In the genomic region with DNA sequence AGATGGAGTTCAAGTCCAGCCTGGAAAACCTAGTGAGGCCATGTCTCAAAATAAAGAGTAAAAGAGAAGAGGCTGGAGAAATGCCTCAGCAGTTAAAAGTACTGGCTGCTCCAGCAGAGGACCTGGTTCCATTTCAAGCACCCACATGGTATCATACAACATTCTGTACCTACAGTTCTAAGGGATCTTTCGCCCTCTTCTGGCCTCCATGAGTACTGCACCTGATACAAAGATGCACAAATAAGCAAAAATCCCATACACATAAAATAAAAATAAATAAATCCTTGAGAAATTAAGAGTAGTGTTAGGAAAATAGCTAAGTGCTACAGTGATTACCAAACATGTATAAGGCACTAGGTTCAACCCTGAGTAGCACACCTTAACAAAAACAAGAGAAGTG, we compare ENCODE assay signal across 17 mouse cellular contexts. TPM values are rescaled to one million over a fixed set of nuclear protein-coding genes. Genes with fewer than 3 reads are reported as not detected.
DNase-seq lines count a peak whose midpoint lies in the region; ATAC-seq lines count a peak whose summit lies in the region.
"Had no signal": no experiment of that assay in that cellular context is flagged by ENCODE, and none has a peak within 500 bp of the region (broad histone marks: within the 10 kb centered on the region; RNA-seq: fewer than 3 reads in every experiment).

No protein-coding gene starts in this region.

- no peak overlapping the region for H3K4me2 ChIP-seq in liver, embryonic 11.5 days
- H3K4me2 ChIP-seq: kidney, embryonic 15.5 days; neural tube, embryonic 12.5 days had no signal

- ATAC-seq in CD4-positive, CD25-positive, alpha-beta regulatory T cell, adult 4 months, result no peak
- no peak for ATAC-seq in liver, embryonic 11.5 days (replicated peaks; ENCODE audit: low FRiP score)

- no peaks in the 10 kb centered on the region for H3K36me3 ChIP-seq in liver, embryonic 11.5 days (ENCODE audit: control insufficient read depth, insufficient read depth, low read length)
- H3K36me3 ChIP-seq: kidney, embryonic 15.5 days; limb, embryonic 10.5 days; neural tube, embryonic 12.5 days had no signal

- H3K4me3 ChIP-seq in liver, embryonic 11.5 days (ENCODE audit: low read depth, low read length), result no peak overlapping the region
- H3K4me3 ChIP-seq: erythroblast, embryonic 14.5 days; kidney, embryonic 15.5 days; limb, embryonic 10.5 days; megakaryocyte, embryonic 14.5 days; neural tube, embryonic 12.5 days had no signal

- H3K9ac ChIP-seq in liver, embryonic 11.5 days (ENCODE audit: low read depth, low read length), result no peak overlapping the region
- H3K9ac ChIP-seq: kidney, embryonic 15.5 days; neural tube, embryonic 12.5 days had no signal

- peak; percentile 60 for DNase-seq in CD4-positive, CD25-positive, alpha-beta regulatory T cell, adult 2 months (ENCODE audit: low read depth, low spot score)
- DNase-seq in liver (peak; percentile 32), R1 (ENCODE audit: low read depth, low spot score) (peak; percentile 69)
- no peak for DNase-seq in liver, embryonic 11.5 days (ENCODE audit: low spot score)
- peak; percentile 53 for DNase-seq in testis, postnatal 10 days (ENCODE audit: low spot score)
- DNase-seq in embryo, embryonic 10 days (ENCODE audit: low spot score), result no peak
- no peak for DNase-seq in layer of hippocampus, postnatal 25 days (ENCODE audit: extremely low spot score in 1 of 2, low spot score in 1 of 2)
- DNase-seq: adrenal gland, adult 2 months; gastrocnemius, postnatal 25 days; heart, postnatal 36 days; right cerebral cortex, postnatal 25 days had no signal

- H3K27me3 ChIP-seq in liver, embryonic 11.5 days (replicated peaks; ENCODE audit: control insufficient read depth, insufficient read depth, low read length), result no peaks in the 10 kb centered on the region
- H3K27me3 ChIP-seq: kidney, embryonic 15.5 days; neural tube, embryonic 12.5 days had no signal

- H3K27ac ChIP-seq in liver, embryonic 11.5 days (ENCODE audit: low read depth, low read length), result no peak overlapping the region
- H3K27ac ChIP-seq: kidney, embryonic 15.5 days; limb, embryonic 10.5 days; neural tube, embryonic 12.5 days had no signal

- WGBS in liver, embryonic 11.5 days, result 42% methylated on average over 1 of the region's 1 CpGs

- no peaks in the 10 kb centered on the region for H3K9me3 ChIP-seq in liver, embryonic 11.5 days (ENCODE audit: control insufficient read depth, low read length)
- H3K9me3 ChIP-seq: kidney, embryonic 15.5 days; limb, embryonic 10.5 days had no signal

- peaks cover 7% of the 10 kb centered on the region; the same call in 1 of the 2 replicates for H3K4me1 ChIP-seq in liver, embryonic 11.5 days (replicated peaks; ENCODE audit: control insufficient read depth, insufficient read depth, low read length)

RNA-seq across cellular contexts. Expression of a gene that starts 4.1 kb away (rescaled TPM):
- under 1 TPM in 1 of 2 experiments, not detected in 1; 0.58 TPM for polyA plus RNA-seq in CD4-positive, CD25-positive, alpha-beta regulatory T cell, adult 4 months (2017; shearing (Covaris generic))
- polyA plus RNA-seq in liver, embryonic 11.5 days (2014; fragmentation: Nextera tagmentation; extraction: Ambion mirVana), result 13.0 and 14.6 TPM in 2 replicates
- 10 to 100 TPM; 21.2 to 28.7 TPM for total RNA-seq in layer of hippocampus, postnatal 25 days (2021)

RNA-seq across cellular contexts. Expression of a gene that starts 28.7 kb away (rescaled TPM):
- polyA plus RNA-seq in CD4-positive, CD25-positive, alpha-beta regulatory T cell, adult 4 months (2017; shearing (Covaris generic)), result 10 to 100 TPM; 22.4 to 37.4 TPM
- polyA plus RNA-seq in liver, embryonic 11.5 days (2014; fragmentation: Nextera tagmentation; extraction: Ambion mirVana), result 29.9 and 32.7 TPM in 2 replicates
- 10 to 100 TPM; 27.5 to 29.9 TPM for total RNA-seq in layer of hippocampus, postnatal 25 days (2021)

Comparison
In these comparisons a context has a peak if more than half of its experiments do, and no peak if none do; other contexts are left out.
1. DNase-seq: peak in CD4-positive, CD25-positive, alpha-beta regulatory T cell, adult 2 months (single experiment), liver (single experiment), R1 (single experiment) and testis, postnatal 10 days (single experiment); none in liver, embryonic 11.5 days (single experiment), embryo, embryonic 10 days (single experiment) and layer of hippocampus, postnatal 25 days (0 of 2).